Mouse (Mus musculus) CD4-positive helper T cell, adult 2 months (primary cell): ENCODE data around the gene Ap1ar.

Experiments used
- DNase-seq: peaks from one replicate; pipeline ENCODE4 v3.0.0-alpha.2; 2012; ENCODE audit warnings: low read depth, missing footprints, low spot score

Ap1ar gene

GRCm38 (mm10) chr3:127837154-127837865, at the start of gene Ap1ar:
Gene Ap1ar (minus strand): TSS chr3:127837523.
- peak; percentile 98 for DNase-seq

DNA sequence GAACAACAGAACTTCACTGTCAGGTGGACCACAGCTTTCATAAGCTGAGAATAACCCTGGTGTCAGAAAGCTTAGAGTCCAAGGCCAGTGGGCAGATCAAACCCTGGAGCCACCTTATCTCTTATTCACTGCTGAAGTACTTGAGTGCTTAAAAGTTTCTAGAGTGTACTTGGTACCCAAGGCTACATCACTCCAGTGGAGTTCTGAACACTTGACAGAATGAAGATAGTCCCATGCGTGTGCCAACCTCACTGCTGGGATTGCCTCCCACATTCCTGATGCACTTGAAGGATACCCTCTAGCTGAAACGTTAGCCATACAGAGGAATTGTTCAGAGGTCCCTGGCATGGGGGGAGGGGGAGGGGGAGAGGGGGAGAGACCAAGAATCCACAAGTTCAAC, 44.4 kb upstream of the Ap1ar start:
- no peak for DNase-seq

GRCm38 (mm10) chr3:127879968-127880367, 42.6 kb upstream of the Ap1ar start:
- DNase-seq: no peak

DNA sequence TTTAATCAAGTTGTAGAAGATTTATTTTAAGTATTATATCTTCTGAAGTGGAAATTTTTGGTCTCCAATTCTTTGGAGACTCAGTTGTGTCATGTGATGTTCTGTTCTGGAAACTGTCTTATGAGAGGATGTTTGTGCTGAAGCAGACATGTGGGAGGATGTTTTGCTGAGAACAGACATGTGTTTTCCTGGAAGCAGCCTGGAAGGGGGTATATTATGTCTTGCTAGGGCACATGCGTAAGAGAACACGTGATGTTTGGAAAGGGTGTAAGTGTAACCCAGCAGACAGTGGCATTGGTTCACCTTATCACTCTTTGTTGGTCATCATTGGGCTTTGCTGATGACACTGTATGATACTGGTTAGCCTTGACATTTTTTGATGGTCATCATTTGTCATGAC, 38.2 kb upstream of the Ap1ar start:
- peak; percentile 39 for DNase-seq

GRCm38 (mm10) chr3:127875059-127875458, 37.7 kb upstream of the Ap1ar start:
- no peak for DNase-seq

- DNase-seq: no peak
Observed at GRCm38 (mm10) chr3:127874254-127874883, 37.0 kb upstream of the Ap1ar start.

- no peak for DNase-seq
Observed at GRCm38 (mm10) chr3:127871575-127871974, 34.3 kb upstream of the Ap1ar start.

DNA sequence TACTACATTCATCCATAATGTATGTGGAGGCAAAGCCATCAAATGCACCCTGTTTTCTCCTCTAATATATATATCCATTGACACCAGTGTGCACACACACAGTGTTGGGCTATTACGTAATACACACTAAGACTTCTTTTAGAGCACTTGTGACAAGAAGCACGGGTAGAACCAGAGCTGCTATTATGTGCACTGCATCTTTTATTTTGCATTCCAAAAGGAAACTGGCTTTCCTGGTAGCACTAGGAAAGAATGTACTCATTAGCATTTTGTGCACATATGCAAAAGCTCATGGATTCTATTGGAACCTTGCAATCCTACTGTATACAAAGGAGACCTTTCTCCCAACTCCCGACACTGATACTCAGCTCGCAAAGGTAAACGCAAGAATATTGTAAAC, 31.6 kb upstream of the Ap1ar start:
- no peak for DNase-seq

- DNase-seq: no peak
Observed at GRCm38 (mm10) chr3:127868046-127868758, 30.9 kb upstream of the Ap1ar start.

DNA sequence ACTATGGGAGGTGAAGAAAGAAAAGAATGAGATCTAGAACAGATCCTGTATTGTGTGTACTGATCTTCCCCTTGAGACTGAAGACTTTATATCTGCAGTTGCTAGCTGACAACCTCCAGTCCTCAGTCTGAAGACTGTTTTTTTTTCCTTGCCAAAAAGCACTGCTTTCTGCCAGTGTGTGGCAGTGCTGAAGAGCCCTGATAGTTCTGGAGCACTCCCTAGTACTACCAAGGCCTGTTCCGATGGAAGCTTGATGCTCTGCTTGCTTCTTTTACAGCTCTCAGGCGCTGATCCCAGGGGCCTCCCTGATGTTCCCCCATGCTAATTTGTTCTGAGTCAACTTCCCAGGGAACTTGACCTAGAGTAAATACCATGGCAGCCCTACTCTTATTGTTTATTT, 26.9 kb upstream of the Ap1ar start:
- no peak for DNase-seq

DNA sequence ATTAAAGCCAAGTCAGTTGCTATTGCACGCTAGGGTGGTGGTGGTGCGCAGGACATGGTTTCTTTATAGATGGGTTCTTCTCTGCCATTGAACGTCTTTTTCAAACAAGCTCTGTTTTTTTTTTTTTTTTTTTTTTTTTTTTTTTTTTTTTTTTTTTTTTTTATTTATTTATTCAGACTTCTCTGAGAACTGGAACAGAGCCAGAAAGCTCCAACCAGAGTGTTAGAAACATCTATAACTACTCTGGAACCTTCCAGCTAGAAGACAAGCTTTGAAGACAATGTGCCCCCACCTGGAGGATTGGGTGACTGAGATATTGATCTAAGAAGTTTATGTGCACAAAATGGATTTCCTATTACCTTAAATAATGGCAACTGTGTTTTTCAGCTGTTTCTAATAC, 26.2 kb upstream of the Ap1ar start:
- no peak for DNase-seq

GRCm38 (mm10) chr3:127862479-127862878, 25.2 kb upstream of the Ap1ar start:
- no peak for DNase-seq

GRCm38 (mm10) chr3:127861340-127861739, 24.0 kb upstream of the Ap1ar start:
- DNase-seq: no peak

DNA sequence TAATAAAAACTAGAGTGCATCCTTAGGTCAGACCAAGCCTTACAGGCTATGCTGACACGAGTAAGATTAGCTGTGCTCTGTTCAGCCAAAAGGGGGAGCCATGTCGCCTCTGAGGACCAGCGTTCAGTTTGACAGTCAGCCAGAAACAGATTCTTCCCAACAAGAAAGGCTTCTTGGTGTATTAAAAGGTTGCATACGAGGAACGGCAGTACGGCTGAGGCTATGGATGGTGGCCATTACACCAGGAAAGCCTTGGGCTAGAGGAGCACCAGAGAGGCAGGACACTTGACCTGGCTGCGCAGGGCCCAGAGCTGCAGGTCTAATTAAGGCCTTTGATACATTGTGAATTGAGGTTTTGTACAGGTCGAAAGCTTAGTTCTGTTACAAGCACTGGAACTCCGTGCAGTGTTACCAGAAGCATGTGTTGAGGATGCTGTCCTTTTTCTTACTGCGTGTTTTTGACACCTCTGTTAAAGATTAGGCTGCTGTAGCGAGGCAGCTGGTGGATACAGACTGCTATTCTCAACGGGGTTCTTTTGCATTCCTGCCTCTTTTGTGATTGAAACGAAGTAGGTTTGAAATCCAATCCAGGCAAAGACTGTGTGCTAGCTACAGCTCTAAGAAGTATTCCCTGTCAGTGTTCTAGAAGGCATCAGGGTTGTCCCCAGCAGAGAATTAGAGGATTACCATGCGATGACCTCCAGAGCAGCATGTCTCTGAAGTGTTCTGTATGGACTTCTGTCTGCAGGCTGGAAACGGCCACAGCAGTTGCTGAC, 16.3 kb upstream of the Ap1ar start:
- DNase-seq: peak; percentile 59

- DNase-seq: no peak
Observed at GRCm38 (mm10) chr3:127852722-127853121, 15.4 kb upstream of the Ap1ar start.

DNA sequence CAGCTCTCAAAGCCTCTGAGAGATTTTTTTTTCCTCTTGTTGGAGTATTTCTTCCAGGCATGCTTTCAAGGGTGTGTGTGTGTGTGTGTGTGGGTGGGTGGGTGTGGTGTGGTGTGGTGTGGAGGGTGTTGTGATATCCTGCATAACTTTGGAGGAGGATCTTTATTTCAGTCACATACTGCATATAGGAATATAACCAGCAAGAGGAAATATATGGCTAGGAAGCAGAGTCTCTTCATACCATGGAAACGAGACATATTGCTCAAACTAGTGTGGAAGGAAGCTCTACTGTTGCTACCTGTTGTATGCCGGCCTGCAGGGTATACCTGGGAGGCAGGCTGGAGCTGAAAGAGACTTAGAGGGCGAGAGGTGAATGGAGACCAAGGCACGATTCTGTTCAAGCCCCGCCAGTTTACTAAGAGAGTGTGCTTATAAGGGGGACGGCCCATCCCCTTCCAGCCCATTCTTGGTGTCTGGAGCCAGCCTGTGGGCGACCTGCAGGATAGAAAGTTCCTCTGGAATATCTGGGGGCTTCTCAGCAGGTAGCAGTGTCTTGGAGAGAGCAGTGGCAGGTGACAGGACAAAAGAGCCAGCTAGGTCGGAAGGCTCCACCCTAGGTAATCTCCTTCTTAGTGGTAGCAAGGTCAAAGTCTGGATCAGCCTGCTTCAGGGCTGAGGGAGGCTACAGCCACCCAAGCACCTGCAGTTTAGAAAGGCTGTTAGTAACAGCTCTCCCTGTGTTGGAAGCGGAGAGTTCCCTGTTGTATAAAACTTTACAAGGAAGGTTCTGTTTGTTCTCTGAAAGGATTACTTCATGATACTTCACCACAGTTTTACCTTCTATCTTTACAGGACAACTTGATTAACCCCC, 13.7 kb upstream of the Ap1ar start:
- no peak for DNase-seq

GRCm38 (mm10) chr3:127849922-127850321, 12.6 kb upstream of the Ap1ar start:
- no peak for DNase-seq

GRCm38 (mm10) chr3:127848088-127848808, 10.9 kb upstream of the Ap1ar start:
- DNase-seq: no peak

DNA sequence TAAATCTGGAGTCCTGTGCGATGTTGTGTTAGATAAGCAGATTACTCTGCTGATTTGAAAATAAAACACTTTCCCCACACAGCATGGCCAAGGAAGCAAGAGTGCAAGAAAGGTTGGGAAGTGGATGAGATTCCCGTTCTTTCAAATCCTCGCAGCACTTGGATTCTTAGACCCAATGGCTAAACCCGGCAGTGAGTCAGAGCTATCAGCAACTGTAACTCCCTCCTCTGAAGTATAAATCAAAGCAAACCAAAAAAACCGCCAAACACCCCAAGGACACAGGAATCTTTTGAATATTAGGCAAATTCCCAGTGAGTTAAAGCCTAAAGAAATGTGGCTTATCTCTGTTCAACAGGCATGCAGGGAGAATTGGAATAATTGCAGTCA, 6.6 kb upstream of the Ap1ar start:
- no peak for DNase-seq

GRCm38 (mm10) chr3:127843324-127843940, 6.1 kb upstream of the Ap1ar start:
- no peak for DNase-seq
